ENCODE assay signal across 9 mouse cellular contexts in genomic region chr11:106267871-106268270, GRCm38 (mm10). TPM values are rescaled to one million over a fixed set of nuclear protein-coding genes. Genes with fewer than 3 reads are reported as not detected.
DNase-seq lines count a peak whose midpoint lies in the region; ATAC-seq and TF ChIP-seq lines count a peak whose summit lies in the region.
"Had no signal": no experiment of that assay in that cellular context is flagged by ENCODE, and none has a peak within 500 bp of the region (broad histone marks: within the 10 kb centered on the region; RNA-seq: fewer than 3 reads in every experiment).

No protein-coding gene starts in this region.

- no peak overlapping the region for H3K9ac ChIP-seq in hindbrain, embryonic 15.5 days
- peak overlapping the region; percentile 65 for H3K9ac ChIP-seq in neural tube, embryonic 13.5 days

- peak overlapping the region; percentile 15; the same call in 1 of the 2 replicates for H3K27ac ChIP-seq in cortical plate, adult 2 months (ENCODE audit: insufficient read depth, low read length)
- peak overlapping the region; percentile 56 for H3K27ac ChIP-seq in hindbrain, embryonic 15.5 days (replicated peaks)
- peak overlapping the region; percentile 90 for H3K27ac ChIP-seq in neural tube, embryonic 13.5 days (replicated peaks)
- H3K27ac ChIP-seq: macrophage had no signal

- H3K4me3 ChIP-seq in cortical plate, adult 2 months (ENCODE audit: insufficient read depth, low read length) = no peak overlapping the region
- H3K4me3 ChIP-seq in hindbrain, embryonic 15.5 days = no peak overlapping the region
- H3K4me3 ChIP-seq in neural tube, embryonic 13.5 days = peak overlapping the region; percentile 16; the same call in 1 of the 2 replicates

- peaks cover 42% of the 10 kb centered on the region for H3K36me3 ChIP-seq in hindbrain, embryonic 15.5 days
- H3K36me3 ChIP-seq in neural tube, embryonic 13.5 days = peaks cover 45% of the 10 kb centered on the region

- intact Hi-C loops in left cerebral cortex, postnatal 4 days (cut with DNase I) = loop anchor here (10.0 kb wide), 1 partner anchor 127 kb away; no protein-coding TSS in a partner anchor
- intact Hi-C loops in left cerebral cortex, postnatal 10 days (cut with DNase I) = no loop called here

- no peaks in the 10 kb centered on the region for H3K9me3 ChIP-seq in hindbrain, embryonic 15.5 days
- no peaks in the 10 kb centered on the region for H3K9me3 ChIP-seq in neural tube, embryonic 13.5 days

- peaks cover 2% of the 10 kb centered on the region for H3K4me1 ChIP-seq in cortical plate, adult 2 months (ENCODE audit: control insufficient read depth, insufficient read depth, low read length)
- peaks cover 42% of the 10 kb centered on the region for H3K4me1 ChIP-seq in hindbrain, embryonic 15.5 days (replicated peaks)
- H3K4me1 ChIP-seq in neural tube, embryonic 13.5 days (replicated peaks) = peaks cover 55% of the 10 kb centered on the region

- peak overlapping the region; percentile 9 for H3K4me2 ChIP-seq in hindbrain, embryonic 15.5 days
- H3K4me2 ChIP-seq in neural tube, embryonic 13.5 days = peak overlapping the region; percentile 45

- no peak for ATAC-seq in hindbrain, embryonic 15.5 days (ENCODE audit: low FRiP score, low read depth)
- ATAC-seq in neural tube, embryonic 13.5 days (ENCODE audit: low read depth) = no peak

- TF ChIP-seq POLR2A in cortical plate, adult 2 months (IDR thresholded peaks at IDR 0.05; ENCODE audit: extremely low read depth, insufficient read depth, low read length) = no peak

- no peaks in the 10 kb centered on the region for H3K27me3 ChIP-seq in hindbrain, embryonic 15.5 days
- no peaks in the 10 kb centered on the region for H3K27me3 ChIP-seq in neural tube, embryonic 13.5 days

- DNase-seq in left cerebral cortex, postnatal 4 days = peak; percentile 33
- no peak for DNase-seq in left cerebral cortex, postnatal 10 days (ENCODE audit: extremely low spot score in 1 of 2, low spot score in 2 of 2)
- no peak for DNase-seq in ovary, postnatal 36 days (ENCODE audit: low spot score)
- DNase-seq in layer of hippocampus, postnatal 10 days (ENCODE audit: low spot score in 2 of 2) = no peak
- no peak for DNase-seq in spleen, postnatal 36 days (ENCODE audit: low spot score in 2 of 2)

- TF ChIP-seq CTCF in cortical plate, adult 2 months (IDR thresholded peaks at IDR 0.05; ENCODE audit: extremely low read depth, insufficient read depth, low read length) = no peak

- 45% methylated on average over 5 of the region's 5 CpGs for WGBS in hindbrain, embryonic 15.5 days
- 33% methylated on average over 5 of the region's 5 CpGs for WGBS in neural tube, embryonic 13.5 days

RNA-seq across cellular contexts. Expression of gene Smarcd2, which starts 4.9 kb away (rescaled TPM):
- 10 to 100 TPM; 13.9 to 17.8 TPM for total RNA-seq in left cerebral cortex, postnatal 4 days (2021)
- 10 to 100 TPM; 13.8 to 14.1 TPM for total RNA-seq in left cerebral cortex, postnatal 10 days (2021)
- polyA plus RNA-seq in cortical plate, adult 2 months (2012; rRNA removed) = 32.3 and 33.8 TPM in 2 replicates
- 11.6 and 13.3 TPM in 2 replicates for polyA plus RNA-seq in hindbrain, embryonic 15.5 days (2015; fragmentation: Nextera tagmentation; extraction: Ambion mirVana)
- 21.8 and 24.3 TPM in 2 replicates for polyA plus RNA-seq in neural tube, embryonic 13.5 days (2015; fragmentation: Nextera tagmentation; extraction: Ambion mirVana)
- total RNA-seq in layer of hippocampus, postnatal 10 days (2021) = 10 to 100 TPM; 22.0 to 23.0 TPM

RNA-seq across cellular contexts. Expression of gene Tcam1, which starts 8.6 kb away (rescaled TPM):
- under 1 TPM; 0.18 to 0.28 TPM for total RNA-seq in left cerebral cortex, postnatal 4 days (2021)
- under 1 TPM; 0.21 to 0.22 TPM for total RNA-seq in left cerebral cortex, postnatal 10 days (2021)
- 0.11 and 0.13 TPM in 2 replicates for polyA plus RNA-seq in cortical plate, adult 2 months (2012; rRNA removed)
- 0.14 and 0.18 TPM in 2 replicates for polyA plus RNA-seq in hindbrain, embryonic 15.5 days (2015; fragmentation: Nextera tagmentation; extraction: Ambion mirVana)
- 0.06 and 0.12 TPM in 2 replicates for polyA plus RNA-seq in neural tube, embryonic 13.5 days (2015; fragmentation: Nextera tagmentation; extraction: Ambion mirVana)
- under 1 TPM; 0.16 to 0.20 TPM for total RNA-seq in layer of hippocampus, postnatal 10 days (2021)

RNA-seq across cellular contexts. Expression of gene Psmc5, which starts 11.9 kb away (rescaled TPM):
- 100 to 1,000 TPM; 111 to 112 TPM for total RNA-seq in left cerebral cortex, postnatal 4 days (2021)
- 100 to 1,000 TPM; 127 to 134 TPM for total RNA-seq in left cerebral cortex, postnatal 10 days (2021)
- polyA plus RNA-seq in cortical plate, adult 2 months (2012; rRNA removed) = 244 and 245 TPM in 2 replicates
- polyA plus RNA-seq in hindbrain, embryonic 15.5 days (2015; fragmentation: Nextera tagmentation; extraction: Ambion mirVana) = 299 and 305 TPM in 2 replicates
- polyA plus RNA-seq in neural tube, embryonic 13.5 days (2015; fragmentation: Nextera tagmentation; extraction: Ambion mirVana) = 360 and 361 TPM in 2 replicates
- total RNA-seq in layer of hippocampus, postnatal 10 days (2021) = 100 to 1,000 TPM; 132 to 133 TPM

RNA-seq across cellular contexts. Expression of gene Ftsj3, which starts 12.0 kb away (rescaled TPM):
- 10 to 100 TPM; 34.6 to 35.1 TPM for total RNA-seq in left cerebral cortex, postnatal 4 days (2021)
- total RNA-seq in left cerebral cortex, postnatal 10 days (2021) = 10 to 100 TPM; 31.0 to 32.8 TPM
- 23.8 and 24.6 TPM in 2 replicates for polyA plus RNA-seq in cortical plate, adult 2 months (2012; rRNA removed)
- polyA plus RNA-seq in hindbrain, embryonic 15.5 days (2015; fragmentation: Nextera tagmentation; extraction: Ambion mirVana) = 35.4 and 36.0 TPM in 2 replicates
- 35.3 and 42.4 TPM in 2 replicates for polyA plus RNA-seq in neural tube, embryonic 13.5 days (2015; fragmentation: Nextera tagmentation; extraction: Ambion mirVana)
- total RNA-seq in layer of hippocampus, postnatal 10 days (2021) = 10 to 100 TPM; 37.8 to 39.4 TPM

RNA-seq across cellular contexts. Expression of gene Gh, which starts 33.8 kb away (rescaled TPM):
- not detected for total RNA-seq in left cerebral cortex, postnatal 4 days (2021)
- not detected for total RNA-seq in left cerebral cortex, postnatal 10 days (2021)
- polyA plus RNA-seq in cortical plate, adult 2 months (2012; rRNA removed) = not detected in 2 replicates
- not detected in 2 replicates for polyA plus RNA-seq in hindbrain, embryonic 15.5 days (2015; fragmentation: Nextera tagmentation; extraction: Ambion mirVana)
- not detected in 2 replicates for polyA plus RNA-seq in neural tube, embryonic 13.5 days (2015; fragmentation: Nextera tagmentation; extraction: Ambion mirVana)
- not detected for total RNA-seq in layer of hippocampus, postnatal 10 days (2021)
- polyA plus RNA-seq: macrophage had no signal

Comparison
In these comparisons a context has a peak if more than half of its experiments do, and no peak if none do; other contexts are left out.
1. H3K27ac ChIP-seq: peak in every context shown above with its lines; median percentile 90 in neural tube, embryonic 13.5 days; 56 in hindbrain, embryonic 15.5 days; 15 in cortical plate, adult 2 months.